Mouse (Mus musculus) forebrain, embryonic 16.5 days (tissue): ENCODE measurements around the gene Cryba4. TPM values are rescaled to one million over a fixed set of nuclear protein-coding genes. Genes with fewer than 3 reads are reported as not detected.

Experiments used
- ATAC-seq: fragments of 200-750 bp; cut with Nextera tagmentation; 2 replicates; pipeline ENCODE4 v1.8.0; 2017; ENCODE audit warnings: mild to moderate bottlenecking, moderate library complexity
- H3K27ac ChIP-seq: fragments of 300-500 bp; sonication (generic); 2 replicates; pipeline ENCODE4 v1.5.1; 2014; ENCODE audit warnings: low read length, control low read depth
- H3K27me3 ChIP-seq: fragments of 300-500 bp; sonication (generic); replicated peaks from 2 replicates; pipeline ENCODE4 v1.6.1; 2014; ENCODE audit warnings: low read length; ENCODE audit not compliant: control insufficient read depth, insufficient read depth
- H3K36me3 ChIP-seq: fragments of 300-500 bp; sonication (generic); 2 replicates; pipeline ENCODE4 v1.6.1; 2014; ENCODE audit not compliant: control insufficient read depth, insufficient read depth
- H3K4me1 ChIP-seq: fragments of 300-500 bp; sonication (generic); replicated peaks from 2 replicates; pipeline ENCODE4 v1.6.1; 2014; ENCODE audit warnings: low read length; ENCODE audit not compliant: control insufficient read depth, insufficient read depth
- H3K4me2 ChIP-seq: fragments of 300-500 bp; sonication (generic); 2 replicates; pipeline ENCODE4 v1.6.1; 2014; ENCODE audit warnings: mild to moderate bottlenecking, low read length, control low read depth
- H3K4me3 ChIP-seq: fragments of 300-500 bp; sonication (generic); replicated peaks from 2 replicates; pipeline ENCODE4 v1.5.1; 2014; ENCODE audit warnings: mild to moderate bottlenecking, low read length, control low read depth
- H3K9ac ChIP-seq: fragments of 300-500 bp; sonication (generic); replicated peaks from 2 replicates; pipeline ENCODE4 v1.6.1; 2014; ENCODE audit warnings: low read depth, low read length, control low read depth
- H3K9me3 ChIP-seq: fragments of 300-500 bp; sonication (generic); 2 replicates; pipeline ENCODE4 v1.6.1; 2016; ENCODE audit warnings: low read length; ENCODE audit not compliant: control insufficient read depth
- WGBS: fragments of 180-500 bp; shearing (Covaris S2); extraction: QIAGEN DNeasy Blood & Tissue Kit; methylation state at CpG from one replicate; pipeline ENCODE4 v1.1.7; 2014; 5-methylcytosine and 5-hydroxymethylcytosine counted together
- polyA plus RNA-seq: library from polyadenylated mRNA; unstranded; fragments of >200 nt; fragmentation: Nextera tagmentation; extraction: Ambion mirVana; gene quantifications from 2 replicates; pipeline ENCODE4 v1.2.1, GENCODE M21; 2015

The Cryba4 gene
- polyA plus RNA-seq, 1 experiment from 2014 or later, result 1.4 TPM

- under 1% methylated on average over 57 of the region's 57 CpGs for WGBS
- Histone ChIP-seq H3K9me3 (no peaks in the 10 kb centered on the region), H3K9ac (peak overlapping the region; percentile 96), H3K27me3 (no peaks in the 10 kb centered on the region), H3K27ac (peak overlapping the region; percentile 93), H3K4me2 (peak overlapping the region; percentile 93), H3K4me3 (peak overlapping the region; percentile 68), H3K4me1 (peaks cover 40% of the 10 kb centered on the region), H3K36me3 (peaks cover 3% of the 10 kb centered on the region; the same call in 1 of the 2 replicates)
- ATAC-seq, result peak; percentile 86
These were observed 23.9 kb downstream of the Cryba4 start for GRCm38 (mm10) chr5:112228240-112229076.

- peak overlapping the region; percentile 96 for H3K9ac ChIP-seq
- H3K27ac ChIP-seq, result peak overlapping the region; percentile 93
- H3K4me1 ChIP-seq, result peaks cover 40% of the 10 kb centered on the region
- peaks cover 4% of the 10 kb centered on the region; the same call in 1 of the 2 replicates for H3K36me3 ChIP-seq
- H3K9me3 ChIP-seq, result no peaks in the 10 kb centered on the region
- H3K27me3 ChIP-seq, result no peaks in the 10 kb centered on the region
- H3K4me3 ChIP-seq, result peak overlapping the region; percentile 68
- whole genome bisulfite sequencing, result under 1% methylated on average over 13 of the region's 13 CpGs
- H3K4me2 ChIP-seq, result peak overlapping the region; percentile 93
- no peak; the same call in none of the 2 replicates for ATAC-seq
These were observed 24.4 kb downstream of the Cryba4 start for GRCm38 (mm10) chr5:112227898-112228239.

GRCm38 (mm10) chr5:112227354-112227753 lies 25.0 kb downstream of the Cryba4 start:
- no peaks in the 10 kb centered on the region for H3K9me3 ChIP-seq
- peak overlapping the region; percentile 93 for H3K4me2 ChIP-seq
- peaks cover 40% of the 10 kb centered on the region for H3K4me1 ChIP-seq
- H3K27ac ChIP-seq, result peak overlapping the region; percentile 93
- WGBS, result under 1% methylated on average over 30 of the region's 30 CpGs
- peak overlapping the region; percentile 96 for H3K9ac ChIP-seq
- peak overlapping the region; percentile 68 for H3K4me3 ChIP-seq
- H3K27me3 ChIP-seq, result no peaks in the 10 kb centered on the region
- peak; percentile 21 for ATAC-seq
- peaks cover 4% of the 10 kb centered on the region; the same call in 1 of the 2 replicates for H3K36me3 ChIP-seq

- Histone ChIP-seq H3K4me1 (peaks cover 41% of the 10 kb centered on the region), H3K4me2 (peak overlapping the region; percentile 93), H3K9ac (peak overlapping the region; percentile 47), H3K4me3 (peak overlapping the region; percentile 28), H3K36me3 (peaks cover 7% of the 10 kb centered on the region), H3K9me3 (no peaks in the 10 kb centered on the region), H3K27me3 (no peaks in the 10 kb centered on the region), H3K27ac (no peak overlapping the region)
- no peak for ATAC-seq
- 18% methylated on average over 6 of the region's 6 CpGs for WGBS
These were observed 26.7 kb downstream of the Cryba4 start for GRCm38 (mm10) chr5:112225591-112225990.

- H3K27ac ChIP-seq, result no peak overlapping the region
- H3K36me3 ChIP-seq, result peaks cover 10% of the 10 kb centered on the region
- no peaks in the 10 kb centered on the region for H3K27me3 ChIP-seq
- no peak overlapping the region for H3K9ac ChIP-seq
- no peak overlapping the region for H3K4me2 ChIP-seq
- no peak for ATAC-seq
- WGBS, result 88% methylated on average over 8 of the region's 8 CpGs
- H3K4me3 ChIP-seq, result no peak overlapping the region
- no peaks in the 10 kb centered on the region for H3K9me3 ChIP-seq
- peaks cover 38% of the 10 kb centered on the region for H3K4me1 ChIP-seq
These were observed 32.1 kb downstream of the Cryba4 start for GRCm38 (mm10) chr5:112220203-112220602.

- Histone ChIP-seq H3K9me3 (no peaks in the 10 kb centered on the region), H3K27ac (no peak overlapping the region), H3K4me1 (peaks cover 38% of the 10 kb centered on the region), H3K9ac (no peak overlapping the region), H3K36me3 (peaks cover 10% of the 10 kb centered on the region), H3K27me3 (no peaks in the 10 kb centered on the region), H3K4me3 (no peak overlapping the region), H3K4me2 (no peak overlapping the region)
- WGBS, result 33% methylated on average over 1 of the region's 1 CpGs
- no peak for ATAC-seq
These were observed 32.9 kb downstream of the Cryba4 start for GRCm38 (mm10) chr5:112219398-112219797.

GRCm38 (mm10) chr5:112218679-112219078 lies 33.6 kb downstream of the Cryba4 start:
- WGBS, result 72% methylated on average over 4 of the region's 4 CpGs
- peaks cover 39% of the 10 kb centered on the region for H3K4me1 ChIP-seq
- peaks cover 9% of the 10 kb centered on the region for H3K36me3 ChIP-seq

GRCm38 (mm10) chr5:112217031-112217430 lies 35.3 kb downstream of the Cryba4 start:
- Histone ChIP-seq H3K27me3 (no peaks in the 10 kb centered on the region), H3K4me2 (no peak overlapping the region), H3K4me1 (peaks cover 49% of the 10 kb centered on the region), H3K4me3 (no peak overlapping the region), H3K27ac (no peak overlapping the region), H3K9me3 (no peaks in the 10 kb centered on the region), H3K36me3 (peaks cover 6% of the 10 kb centered on the region), H3K9ac (no peak overlapping the region)
- 42% methylated on average over 22 of the region's 22 CpGs for WGBS
- ATAC-seq, result no peak

More at GRCm38 (mm10) chr5:112218679-112219078, 33.6 kb downstream of the Cryba4 start:
- Histone ChIP-seq H3K9ac (no peak overlapping the region), H3K27ac (no peak overlapping the region), H3K4me3 (no peak overlapping the region), H3K9me3 (no peaks in the 10 kb centered on the region), H3K4me2 (no peak overlapping the region), H3K27me3 (no peaks in the 10 kb centered on the region)
- ATAC-seq, result no peak

GRCm38 (mm10) chr5:112216335-112216734 lies 36.0 kb downstream of the Cryba4 start:
- Histone ChIP-seq H3K36me3 (peaks cover 3% of the 10 kb centered on the region; the same call in 1 of the 2 replicates), H3K4me1 (peaks cover 49% of the 10 kb centered on the region), H3K27me3 (no peaks in the 10 kb centered on the region), H3K9me3 (no peaks in the 10 kb centered on the region), H3K9ac (no peak overlapping the region), H3K4me2 (no peak overlapping the region), H3K4me3 (no peak overlapping the region), H3K27ac (0 out of 2 replicates have a peak overlapping the region, but pooled peaks have one; percentile 59)
- no peak for ATAC-seq
- WGBS, result 59% methylated on average over 7 of the region's 7 CpGs
